Mouse (Mus musculus): Measurements from ENCODE around the gene Padi1. TPM values are rescaled to one million over a fixed set of nuclear protein-coding genes. Genes with fewer than 3 reads are reported as not detected.

The Padi1 gene
- total RNA-seq, 4 experiments from 2014 or later, result 0.07 TPM; not detected in 3

GRCm38 (mm10) chr4:140862036-140862650 is 16.6 kb upstream of the Padi1 start:
- no peak for DNase-seq (ENCODE audit: low spot score in 2 of 2)

GRCm38 (mm10) chr4:140860767-140861147 is 15.2 kb upstream of the Padi1 start:
- no peak for DNase-seq (ENCODE audit: low spot score in 2 of 2)

- no peak for DNase-seq (ENCODE audit: low spot score in 2 of 2)
These were observed 14.7 kb upstream of the Padi1 start for GRCm38 (mm10) chr4:140860125-140860766.

GRCm38 (mm10) chr4:140859291-140859690 is 13.7 kb upstream of the Padi1 start:
- no peak for DNase-seq (ENCODE audit: low spot score in 2 of 2)

- DNase-seq (ENCODE audit: low spot score in 2 of 2), result no peak
These were observed 12.2 kb upstream of the Padi1 start for GRCm38 (mm10) chr4:140857813-140858212.

- no peak for DNase-seq (ENCODE audit: low spot score in 2 of 2)
These were observed 11.5 kb upstream of the Padi1 start for GRCm38 (mm10) chr4:140857041-140857440.

- DNase-seq (ENCODE audit: low spot score in 2 of 2), result no peak
These were observed 9.6 kb upstream of the Padi1 start for GRCm38 (mm10) chr4:140855151-140855550.

- no peak for DNase-seq (ENCODE audit: low spot score in 2 of 2)
These were observed 8.9 kb upstream of the Padi1 start for GRCm38 (mm10) chr4:140854455-140854864.

GRCm38 (mm10) chr4:140853626-140854025 is 8.0 kb upstream of the Padi1 start:
- no peak for DNase-seq (ENCODE audit: low spot score in 2 of 2)

- no peak for DNase-seq (ENCODE audit: low spot score in 2 of 2)
These were observed 3.7 kb upstream of the Padi1 start for GRCm38 (mm10) chr4:140849310-140849709.

- DNase-seq (ENCODE audit: low spot score in 2 of 2), result no peak
These were observed 587 bp downstream of the Padi1 start for GRCm38 (mm10) chr4:140844991-140845390.

- DNase-seq (ENCODE audit: low spot score in 2 of 2), result no peak
These were observed 1.8 kb downstream of the Padi1 start for GRCm38 (mm10) chr4:140843670-140844280.

GRCm38 (mm10) chr4:140842909-140843308 is 2.7 kb downstream of the Padi1 start:
- no peak for DNase-seq (ENCODE audit: low spot score in 2 of 2)

GRCm38 (mm10) chr4:140837879-140838278 is 7.7 kb downstream of the Padi1 start:
- DNase-seq (ENCODE audit: low spot score in 2 of 2), result no peak

GRCm38 (mm10) chr4:140836208-140836866 is 9.2 kb downstream of the Padi1 start:
- no peak for DNase-seq (ENCODE audit: low spot score in 2 of 2)

GRCm38 (mm10) chr4:140835682-140836081 is 9.9 kb downstream of the Padi1 start:
- DNase-seq (ENCODE audit: low spot score in 2 of 2), result no peak

- no peak for DNase-seq (ENCODE audit: low spot score in 2 of 2)
These were observed 11.1 kb downstream of the Padi1 start for GRCm38 (mm10) chr4:140834327-140834934.

GRCm38 (mm10) chr4:140832821-140833220 is 12.8 kb downstream of the Padi1 start:
- DNase-seq (ENCODE audit: low spot score in 2 of 2), result no peak

GRCm38 (mm10) chr4:140831808-140832207 is 13.8 kb downstream of the Padi1 start:
- DNase-seq (ENCODE audit: low spot score in 2 of 2), result no peak

GRCm38 (mm10) chr4:140827237-140827636 is 18.3 kb downstream of the Padi1 start:
- no peak for DNase-seq (ENCODE audit: low spot score in 2 of 2)

- DNase-seq (ENCODE audit: low spot score in 2 of 2), result no peak
These were observed 19.6 kb downstream of the Padi1 start for GRCm38 (mm10) chr4:140825942-140826341.

- peak in 1 of 2 experiments; percentile 28 for DNase-seq (ENCODE audit: low spot score in 2 of 2)
These were observed 23.6 kb downstream of the Padi1 start for GRCm38 (mm10) chr4:140821988-140822387.
